Mouse (Mus musculus) heart, embryonic 14.5 days (tissue): ENCODE results near the gene Prss33. TPM values are rescaled to one million over a fixed set of nuclear protein-coding genes. Genes with fewer than 3 reads are reported as not detected.

ENCODE experiments used
- ATAC-seq: fragments of 200-750 bp; cut with Nextera tagmentation; 2 replicates; pipeline ENCODE4 v1.8.0; 2017; ENCODE audit warnings: low read depth, moderate TSS enrichment; ENCODE audit not compliant: insufficient number of reproducible peaks, insufficient read depth, low FRiP score
- H3K27ac ChIP-seq, 2 experiments: fragments of 200-500 bp in 1 of 2; fragments of 300-500 bp in 1 of 2; sonication (generic) in 1 of 2; replicated peaks in 1 of 2; 2 replicates each; pipeline ENCODE4 v1.5.1; 2012 to 2014; ENCODE audit warnings: low read depth in 2 of 2, low read length in 2 of 2, control low read depth in 1 of 2, mild to moderate bottlenecking in 1 of 2, mixed read lengths in 1 of 2; ENCODE audit not compliant: control insufficient read depth in 1 of 2, insufficient read depth in 1 of 2
- H3K27me3 ChIP-seq: fragments of 300-500 bp; sonication (generic); 2 replicates; pipeline ENCODE4 v1.6.1; 2014; ENCODE audit warnings: mild to moderate bottlenecking, low read length, control low read depth; ENCODE audit not compliant: control insufficient read depth, insufficient read depth
- H3K36me3 ChIP-seq: fragments of 300-500 bp; sonication (generic); 2 replicates; pipeline ENCODE4 v1.6.1; 2014; ENCODE audit warnings: mild to moderate bottlenecking, control low read depth, low read length, mixed read lengths; ENCODE audit not compliant: control insufficient read depth, insufficient read depth
- H3K4me1 ChIP-seq, 2 experiments: fragments of 200-500 bp in 1 of 2; fragments of 300-500 bp in 1 of 2; sonication (generic) in 1 of 2; 2 replicates each; pipeline ENCODE4 v1.6.1; 2012 to 2014; ENCODE audit warnings: low read length in 2 of 2, control low read depth in 1 of 2, mixed read lengths in 1 of 2; ENCODE audit not compliant: control insufficient read depth in 2 of 2, insufficient read depth in 2 of 2
- H3K4me2 ChIP-seq: fragments of 300-500 bp; sonication (generic); 2 replicates; pipeline ENCODE4 v1.6.1; 2014; ENCODE audit warnings: mild to moderate bottlenecking, low read length
- H3K4me3 ChIP-seq, 2 experiments: fragments of 200-500 bp in 1 of 2; fragments of 300-500 bp in 1 of 2; sonication (generic) in 1 of 2; 2 replicates each; pipeline ENCODE4 v1.5.1; 2012 to 2014; ENCODE audit warnings: low read length in 2 of 2, mild to moderate bottlenecking in 2 of 2, control low read depth in 1 of 2, low read depth in 1 of 2, moderate library complexity in 1 of 2; ENCODE audit not compliant: control insufficient read depth in 1 of 2, insufficient read depth in 1 of 2
- H3K9ac ChIP-seq: fragments of 300-500 bp; sonication (generic); 2 replicates; pipeline ENCODE4 v1.6.1; 2014; ENCODE audit warnings: mild to moderate bottlenecking, low read length
- H3K9me3 ChIP-seq: fragments of 300-500 bp; sonication (generic); 2 replicates; pipeline ENCODE4 v1.6.1; 2016; ENCODE audit warnings: low read length, control low read depth; ENCODE audit not compliant: control insufficient read depth
- WGBS: fragments of 180-500 bp; shearing (Covaris S2); extraction: QIAGEN DNeasy Blood & Tissue Kit; methylation state at CpG from one replicate; pipeline ENCODE4 v1.1.7; 2014; 5-methylcytosine and 5-hydroxymethylcytosine counted together
- polyA plus RNA-seq: library from polyadenylated mRNA; unstranded; fragments of >200 nt; fragmentation: Nextera tagmentation; extraction: Ambion mirVana; gene quantifications from 2 replicates; pipeline ENCODE4 v1.2.1, GENCODE M21; 2014

Gene Prss33
- polyA plus RNA-seq, 1 experiment from 2014 or later = not detected

GRCm38 (mm10) chr17:23823614-23824013 is 12.2 kb downstream of the Prss33 start:
- 0 out of 2 replicates have a peak, but pooled peaks cover 6% of the 10 kb centered on the region for H3K9me3 ChIP-seq
- H3K4me1 ChIP-seq = peaks cover 2 to 11% of the 10 kb centered on the region in 2 experiments; a peak in 3 of 4 replicates
- no peaks in the 10 kb centered on the region for H3K27me3 ChIP-seq
- peaks cover 90% of the 10 kb centered on the region for H3K36me3 ChIP-seq
- no peak overlapping the region for H3K27ac ChIP-seq
- H3K4me3 ChIP-seq = no peak overlapping the region
- ATAC-seq = no peak
- H3K9ac ChIP-seq = no peak overlapping the region
- no peak overlapping the region for H3K4me2 ChIP-seq
- WGBS = 89% methylated on average over 12 of the region's 12 CpGs

GRCm38 (mm10) chr17:23823018-23823417 is 12.8 kb downstream of the Prss33 start:
- ATAC-seq = no peak
- 0 out of 2 replicates have a peak, but pooled peaks cover 6% of the 10 kb centered on the region for H3K9me3 ChIP-seq
- H3K4me3 ChIP-seq = no peak overlapping the region
- H3K9ac ChIP-seq = no peak overlapping the region
- no peaks in the 10 kb centered on the region for H3K27me3 ChIP-seq
- H3K36me3 ChIP-seq = peaks cover 96% of the 10 kb centered on the region
- H3K27ac ChIP-seq = no peak overlapping the region
- peaks cover 2 to 8% of the 10 kb centered on the region in 2 experiments; a peak in 3 of 4 replicates for H3K4me1 ChIP-seq
- H3K4me2 ChIP-seq = no peak overlapping the region
- 76% methylated on average over 16 of the region's 16 CpGs for WGBS

GRCm38 (mm10) chr17:23822094-23822493 is 13.8 kb downstream of the Prss33 start:
- 0 out of 2 replicates have a peak, but pooled peaks cover 6% of the 10 kb centered on the region for H3K9me3 ChIP-seq
- no peak; the same call in 1 of the 2 replicates for ATAC-seq
- H3K27me3 ChIP-seq = no peaks in the 10 kb centered on the region
- no peak overlapping the region for H3K27ac ChIP-seq
- H3K9ac ChIP-seq = no peak overlapping the region
- H3K36me3 ChIP-seq = peaks cover 100% of the 10 kb centered on the region
- no peak overlapping the region for H3K4me2 ChIP-seq
- no peak overlapping the region for H3K4me3 ChIP-seq
- WGBS = 69% methylated on average over 6 of the region's 6 CpGs
- H3K4me1 ChIP-seq = no peaks in the 10 kb centered on the region

DNA sequence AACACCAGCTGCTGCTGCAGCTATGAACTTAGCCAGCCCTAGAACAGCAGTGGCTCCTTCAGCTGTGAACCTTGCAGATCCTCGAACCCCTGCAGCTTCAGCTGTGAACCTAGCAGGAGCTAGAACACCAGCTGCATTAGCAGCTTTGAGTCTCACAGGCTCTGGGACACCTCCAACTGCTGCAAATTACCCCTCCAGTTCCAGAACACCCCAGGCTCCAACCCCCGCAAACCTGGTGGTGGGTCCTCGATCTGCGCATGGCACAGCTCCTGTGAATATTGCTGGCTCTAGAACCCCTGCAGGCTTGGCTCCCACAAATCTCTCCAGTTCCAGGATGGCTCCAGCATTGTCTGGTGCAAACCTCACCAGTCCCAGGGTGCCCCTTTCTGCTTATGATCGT is 15.1 kb downstream of the Prss33 start:
- ATAC-seq = no peak
- H3K36me3 ChIP-seq = peaks cover 100% of the 10 kb centered on the region
- no peak overlapping the region for H3K9ac ChIP-seq
- no peaks in the 10 kb centered on the region for H3K27me3 ChIP-seq
- H3K27ac ChIP-seq = no peak overlapping the region
- WGBS = 91% methylated on average over 5 of the region's 5 CpGs
- H3K4me1 ChIP-seq = no peaks in the 10 kb centered on the region
- H3K4me3 ChIP-seq = no peak overlapping the region
- H3K9me3 ChIP-seq = 0 out of 2 replicates have a peak, but pooled peaks cover 6% of the 10 kb centered on the region
- H3K4me2 ChIP-seq = no peak overlapping the region

DNA sequence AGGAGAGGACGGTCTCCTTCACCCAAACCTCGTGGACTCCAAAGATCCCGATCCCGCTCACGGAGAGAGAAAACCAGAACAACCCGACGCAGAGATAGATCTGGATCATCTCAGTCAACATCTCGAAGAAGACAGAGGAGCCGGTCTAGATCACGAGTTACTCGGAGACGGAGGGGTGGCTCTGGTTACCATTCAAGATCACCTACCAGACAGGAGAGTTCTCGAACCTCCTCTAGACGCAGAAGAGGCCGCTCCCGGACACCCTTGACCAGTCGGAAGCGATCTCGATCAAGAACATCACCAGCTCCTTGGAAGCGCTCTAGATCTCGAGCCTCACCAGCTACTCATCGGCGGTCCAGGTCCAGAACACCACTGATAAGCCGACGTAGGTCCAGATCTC is 16.6 kb downstream of the Prss33 start:
- Histone ChIP-seq H3K9me3 (peaks cover 9% of the 10 kb centered on the region; the same call in 1 of the 2 replicates), H3K27ac (no peak overlapping the region), H3K4me1 (no peaks in the 10 kb centered on the region), H3K4me3 (no peak overlapping the region), H3K9ac (no peak overlapping the region), H3K36me3 (peaks cover 100% of the 10 kb centered on the region), H3K4me2 (no peak overlapping the region), H3K27me3 (no peaks in the 10 kb centered on the region)
- no peak for ATAC-seq
- 97% methylated on average over 25 of the region's 25 CpGs for WGBS

DNA sequence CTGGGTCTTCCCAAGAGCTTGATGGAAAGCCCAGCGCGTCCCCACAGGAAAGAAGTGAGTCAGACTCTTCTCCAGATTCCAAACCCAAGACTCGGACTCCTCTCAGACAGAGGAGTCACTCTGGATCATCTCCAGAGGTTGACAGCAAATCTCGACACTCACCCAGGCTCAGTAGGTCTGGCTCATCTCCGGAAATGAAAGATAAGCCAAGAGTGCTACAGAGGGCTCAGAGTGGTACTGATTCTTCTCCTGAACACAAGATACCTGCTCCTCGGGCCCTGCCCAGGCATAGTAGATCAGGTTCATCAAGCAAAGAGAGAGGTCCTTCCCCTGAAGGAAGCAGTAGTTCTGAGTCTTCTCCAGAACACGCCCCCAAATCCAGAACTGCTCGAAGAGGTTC is 17.3 kb downstream of the Prss33 start:
- WGBS = 90% methylated on average over 8 of the region's 8 CpGs
- H3K4me3 ChIP-seq = no peak overlapping the region
- no peak overlapping the region for H3K9ac ChIP-seq
- H3K27me3 ChIP-seq = no peaks in the 10 kb centered on the region
- no peaks in the 10 kb centered on the region for H3K4me1 ChIP-seq
- H3K4me2 ChIP-seq = no peak overlapping the region
- H3K9me3 ChIP-seq = peaks cover 9% of the 10 kb centered on the region; the same call in 1 of the 2 replicates
- no peak overlapping the region for H3K27ac ChIP-seq
- ATAC-seq = no peak
- H3K36me3 ChIP-seq = peaks cover 100% of the 10 kb centered on the region

DNA sequence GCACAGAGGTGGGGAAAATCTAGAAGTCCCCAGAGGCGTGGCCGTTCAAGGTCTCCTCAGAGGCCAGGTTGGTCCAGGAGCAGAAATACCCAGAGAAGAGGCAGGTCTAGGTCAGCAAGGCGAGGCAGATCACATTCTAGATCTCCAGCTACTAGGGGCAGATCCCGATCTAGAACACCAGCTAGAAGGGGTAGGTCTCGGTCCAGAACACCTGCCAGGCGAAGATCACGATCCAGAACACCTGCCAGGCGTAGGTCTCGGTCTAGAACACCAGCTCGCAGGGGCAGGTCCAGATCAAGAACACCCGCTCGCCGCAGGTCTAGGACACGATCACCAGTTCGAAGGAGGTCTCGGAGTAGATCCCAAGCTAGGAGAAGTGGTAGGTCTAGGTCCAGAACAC is 20.2 kb downstream of the Prss33 start:
- no peak for ATAC-seq
- H3K4me1 ChIP-seq = no peaks in the 10 kb centered on the region

GRCm38 (mm10) chr17:23807918-23808317 is 27.9 kb downstream of the Prss33 start:
- Histone ChIP-seq H3K36me3 (peaks cover 59% of the 10 kb centered on the region), H3K4me2 (no peak overlapping the region), H3K9ac (no peak overlapping the region), H3K27ac (no peak overlapping the region), H3K4me1 (peaks cover 0 to 26% of the 10 kb centered on the region in 2 experiments; a peak in 3 of 4 replicates), H3K4me3 (no peak overlapping the region), H3K27me3 (no peaks in the 10 kb centered on the region), H3K9me3 (no peaks in the 10 kb centered on the region)
- no peak for ATAC-seq
- WGBS = 96% methylated on average over 3 of the region's 3 CpGs

More for the DNA sequence above, 20.2 kb downstream of the Prss33 start:
- H3K4me2 ChIP-seq = no peak overlapping the region
- no peak overlapping the region for H3K27ac ChIP-seq
- H3K9ac ChIP-seq = no peak overlapping the region
- H3K4me3 ChIP-seq = no peak overlapping the region
- H3K36me3 ChIP-seq = peaks cover 99% of the 10 kb centered on the region
- peaks cover 9% of the 10 kb centered on the region; the same call in 1 of the 2 replicates for H3K9me3 ChIP-seq
- no peaks in the 10 kb centered on the region for H3K27me3 ChIP-seq
- 98% methylated on average over 16 of the region's 16 CpGs for WGBS
